Mouse (Mus musculus) small intestine, adult 2 months (tissue): ENCODE data around the gene Sycp3. TPM values are rescaled to one million over a fixed set of nuclear protein-coding genes. Genes with fewer than 3 reads are reported as not detected.
A peak's percentile ranks its signal among the peaks of the same experiment; 100 is the strongest.

ENCODE experiments used
- H3K27ac ChIP-seq: fragments of 200-500 bp; 2 replicates; pipeline ENCODE4 v1.5.1; 2012; ENCODE audit warnings: low read depth, low read length, control low read depth, inconsistent platforms; ENCODE audit not compliant: insufficient read depth
- H3K27me3 ChIP-seq: fragments of 200-500 bp; 2 replicates; pipeline ENCODE4 v1.6.1; 2012; ENCODE audit warnings: mild to moderate bottlenecking, moderate library complexity, low read length, inconsistent platforms; ENCODE audit not compliant: control insufficient read depth, insufficient read depth
- H3K36me3 ChIP-seq: fragments of 200-500 bp; 2 replicates; pipeline ENCODE4 v1.6.1; 2012; ENCODE audit warnings: mild to moderate bottlenecking, low read length, control low read depth, inconsistent platforms; ENCODE audit not compliant: control insufficient read depth, insufficient read depth
- H3K4me1 ChIP-seq: fragments of 200-500 bp; 2 replicates; pipeline ENCODE4 v1.6.1; 2012; ENCODE audit warnings: low read length, inconsistent platforms, mixed read lengths; ENCODE audit not compliant: control insufficient read depth, insufficient read depth, insufficient read length
- H3K4me3 ChIP-seq: fragments of 200-500 bp; 2 replicates; pipeline ENCODE4 v1.5.1; 2012; ENCODE audit warnings: low read depth, mild to moderate bottlenecking, control low read depth, inconsistent platforms, low read length, moderate library complexity
- CTCF ChIP-seq: fragments of 200-500 bp; IDR thresholded peaks from 2 replicates; pipeline ENCODE4 v1.5.1; 2012; ENCODE audit warnings: low read depth, mild to moderate bottlenecking, control low read depth, inconsistent platforms, low read length, moderate library complexity, mixed read lengths; ENCODE audit not compliant: insufficient replicate concordance, insufficient read length; ENCODE audit errors: extremely low read depth
- POLR2A ChIP-seq: fragments of 200-500 bp; IDR thresholded peaks from 2 replicates; pipeline ENCODE4 v1.6.1; 2012; ENCODE audit warnings: low read depth, mild to moderate bottlenecking, control low read depth, inconsistent platforms, low read length, moderate library complexity
- WGBS: fragments of 180-500 bp; shearing (Covaris S2); methylation state at CpG from one replicate; pipeline ENCODE4 v1.1.7; 2018; 5-methylcytosine and 5-hydroxymethylcytosine counted together
- polyA plus RNA-seq: library from polyadenylated mRNA; depleted of rRNA; stranded (reverse); fragments of >200 nt; gene quantifications from 2 replicates; pipeline ENCODE4 v1.2.3, GENCODE M21; 2012

Gene Sycp3
- polyA plus RNA-seq, 1 experiment: not detected

DNA sequence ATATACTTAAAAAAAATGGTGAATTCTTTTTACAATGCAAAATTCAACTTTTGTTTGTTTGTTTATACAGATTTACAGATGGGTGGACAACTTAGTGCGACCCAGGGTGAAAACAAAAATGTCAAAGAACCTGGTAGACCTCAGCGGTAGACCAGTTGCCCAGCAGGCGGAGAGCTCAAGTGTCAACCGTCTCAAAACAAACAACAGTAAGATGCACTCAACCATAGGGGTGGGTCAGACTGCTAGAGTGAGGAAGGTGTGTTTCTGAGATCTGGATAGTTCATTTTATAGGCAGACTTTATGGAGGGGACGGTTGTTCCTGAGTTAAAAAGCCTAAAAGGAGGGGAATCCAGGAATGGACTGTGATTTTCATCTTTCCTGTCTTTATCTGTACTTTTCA, 29.3 kb downstream of the Sycp3 start:
- Histone ChIP-seq H3K4me1 (0 out of 2 replicates have a peak, but pooled peaks cover 2% of the 10 kb centered on the region), H3K36me3 (peaks cover 23% of the 10 kb centered on the region), H3K27me3 (no peaks in the 10 kb centered on the region)

DNA sequence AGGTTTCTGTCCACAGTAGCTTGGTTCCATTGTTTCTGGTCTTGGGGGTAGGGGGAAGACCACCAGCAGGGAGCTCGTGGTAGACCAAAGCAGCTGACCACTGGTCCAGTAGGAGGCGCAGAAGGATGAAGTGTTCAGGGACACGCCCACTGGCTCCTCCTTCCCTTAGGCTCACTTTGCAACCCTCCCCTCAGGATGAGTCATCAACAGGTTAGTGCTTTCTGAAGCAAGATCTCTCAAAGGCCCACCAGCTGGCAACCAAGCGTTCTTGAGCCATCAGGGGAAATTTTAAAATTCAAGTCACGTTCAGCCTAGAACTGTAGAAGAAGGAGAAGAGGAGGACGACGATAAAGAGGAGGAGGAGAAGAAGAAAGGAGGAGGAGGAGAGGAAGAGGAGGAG, 32.3 kb downstream of the Sycp3 start:
- peaks cover 10% of the 10 kb centered on the region for H3K36me3 ChIP-seq
- no peaks in the 10 kb centered on the region for H3K27me3 ChIP-seq
- no peak overlapping the region for H3K27ac ChIP-seq
- H3K4me1 ChIP-seq: peaks cover 10% of the 10 kb centered on the region; the same call in 1 of the 2 replicates
- 61% methylated on average over 7 of the region's 7 CpGs for WGBS
- TF ChIP-seq POLR2A (no peak), CTCF (peak; percentile 38; the same call in 1 of the 2 replicates)
- H3K4me3 ChIP-seq: no peak overlapping the region

More for the DNA sequence above, 29.3 kb downstream of the Sycp3 start:
- no peak for TF ChIP-seq CTCF
- TF ChIP-seq POLR2A: no peak
- no peak overlapping the region for H3K27ac ChIP-seq
- WGBS: 91% methylated on average over 5 of the region's 5 CpGs
- no peak overlapping the region for H3K4me3 ChIP-seq

DNA sequence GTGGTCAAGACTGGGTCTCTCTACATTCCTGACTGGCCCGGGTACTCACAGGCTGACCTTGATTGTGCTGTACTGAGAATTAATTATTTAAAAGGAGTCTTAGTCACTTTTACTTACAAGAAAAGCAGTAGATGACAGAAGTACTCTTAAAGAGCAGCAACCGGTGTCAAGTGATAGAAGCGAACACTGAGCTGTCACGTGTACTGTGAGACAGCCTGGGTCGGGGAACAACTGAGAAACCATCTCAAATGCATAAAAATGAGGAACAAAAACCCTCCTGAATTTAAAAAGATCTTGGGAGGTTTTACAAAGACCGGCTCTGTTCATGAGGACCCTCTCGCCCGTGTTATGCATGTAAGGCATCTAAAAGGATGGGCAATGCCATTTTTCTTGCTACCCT, 33.3 kb downstream of the Sycp3 start:
- 85% methylated on average over 8 of the region's 8 CpGs for WGBS
- Histone ChIP-seq H3K27me3 (no peaks in the 10 kb centered on the region), H3K4me1 (peaks cover 14% of the 10 kb centered on the region; the same call in 1 of the 2 replicates), H3K27ac (no peak overlapping the region), H3K36me3 (peaks cover 8% of the 10 kb centered on the region), H3K4me3 (no peak overlapping the region)
- TF ChIP-seq POLR2A: no peak
- no peak for TF ChIP-seq CTCF

DNA sequence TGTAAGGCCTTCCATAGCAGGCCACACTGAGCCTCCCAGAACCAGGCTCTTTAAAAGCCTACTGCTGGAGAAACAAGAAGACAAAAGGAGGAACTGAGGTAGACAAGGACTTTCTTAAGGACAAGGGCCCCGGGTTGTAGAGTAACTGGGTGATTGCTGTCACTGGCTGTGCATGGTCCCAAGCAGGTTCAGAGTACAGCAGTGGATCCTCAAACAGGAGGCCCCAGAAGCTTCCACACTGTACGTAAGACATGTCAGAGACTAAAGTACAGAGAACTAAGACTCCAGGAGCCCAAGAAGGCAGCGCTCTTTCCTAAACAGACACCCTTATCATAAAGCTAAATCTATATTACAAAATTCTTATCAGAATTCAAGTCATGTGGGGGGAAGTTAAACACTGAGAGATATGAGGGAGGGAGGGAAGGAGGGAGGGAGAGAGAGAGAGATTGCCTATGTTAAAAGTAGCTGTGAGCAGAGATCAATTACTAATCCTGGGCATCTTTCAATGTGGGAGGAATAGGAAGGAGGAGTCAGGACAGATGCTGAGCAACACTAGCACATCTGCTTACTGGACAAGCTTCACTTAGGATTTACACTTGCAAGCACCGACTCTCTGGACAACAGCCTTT, 35.7 kb downstream of the Sycp3 start:
- WGBS: 30% methylated on average over 4 of the region's 4 CpGs
- peaks cover 14% of the 10 kb centered on the region; the same call in 1 of the 2 replicates for H3K4me1 ChIP-seq
- no peaks in the 10 kb centered on the region for H3K27me3 ChIP-seq
- TF ChIP-seq CTCF: no peak
- TF ChIP-seq POLR2A: no peak
- H3K36me3 ChIP-seq: peaks cover 4% of the 10 kb centered on the region
- H3K4me3 ChIP-seq: no peak overlapping the region
- no peak overlapping the region for H3K27ac ChIP-seq

DNA sequence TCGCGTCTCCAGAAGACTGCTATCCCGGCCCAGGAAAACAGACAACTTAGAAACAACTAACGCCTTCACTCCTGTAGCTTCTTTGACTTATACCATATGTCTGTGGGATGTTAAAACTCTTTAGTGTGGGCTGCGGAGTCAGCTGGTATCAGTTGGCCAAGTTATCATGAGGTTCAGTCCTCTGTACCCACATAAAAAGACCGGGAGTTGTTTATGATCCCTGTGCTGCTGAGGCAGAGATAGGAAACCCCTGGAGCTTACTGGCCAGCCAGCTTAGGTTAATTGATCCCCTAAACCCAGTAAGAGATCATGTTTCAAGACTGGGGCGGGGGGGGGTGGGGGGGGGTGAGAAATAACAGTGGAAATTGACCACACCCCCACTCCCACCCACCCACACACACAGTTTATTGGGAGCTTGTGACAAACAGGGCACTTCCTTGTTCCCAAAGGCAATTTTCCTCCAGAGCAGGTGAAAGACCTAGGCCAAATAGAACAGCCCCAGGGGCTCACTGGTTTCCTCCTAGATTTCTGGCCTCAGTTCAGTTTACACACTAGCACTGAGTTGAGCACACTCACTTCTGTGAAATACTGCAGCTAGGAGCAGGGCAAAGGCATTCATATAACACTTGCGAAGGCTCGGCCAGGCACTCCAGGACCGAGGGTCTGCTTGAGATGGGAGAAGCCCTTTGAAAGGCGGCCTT, 37.6 kb downstream of the Sycp3 start:
- 29% methylated on average over 11 of the region's 11 CpGs for WGBS
- no peak overlapping the region for H3K4me3 ChIP-seq
- peaks cover 12% of the 10 kb centered on the region; the same call in 1 of the 2 replicates for H3K4me1 ChIP-seq
- TF ChIP-seq CTCF (no peak), POLR2A (no peak)
- no peaks in the 10 kb centered on the region for H3K27me3 ChIP-seq
- peak overlapping the region; percentile 53 for H3K27ac ChIP-seq
- peaks cover 2% of the 10 kb centered on the region; the same call in 1 of the 2 replicates for H3K36me3 ChIP-seq

DNA sequence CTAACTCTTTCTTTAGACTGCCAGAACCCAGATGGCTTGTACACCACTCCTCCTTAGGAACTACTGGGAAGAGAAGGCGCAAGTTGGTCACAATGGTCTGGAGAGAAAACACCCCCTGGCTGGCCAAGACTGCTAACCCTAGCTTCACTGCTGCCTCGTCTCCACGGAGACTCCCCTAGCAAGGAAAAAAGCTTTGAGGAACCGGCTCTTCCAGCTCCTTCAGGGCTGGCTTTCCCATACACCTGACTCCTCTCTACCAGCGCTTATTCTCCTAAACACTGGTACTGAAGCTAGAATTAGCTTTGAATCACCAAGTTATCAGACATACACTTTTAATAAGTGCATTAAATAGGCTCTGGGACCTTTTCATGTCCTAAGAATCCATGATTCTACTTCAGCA, 40.6 kb downstream of the Sycp3 start:
- H3K27me3 ChIP-seq: no peaks in the 10 kb centered on the region
- TF ChIP-seq CTCF (no peak), POLR2A (no peak)
- 56% methylated on average over 5 of the region's 5 CpGs for WGBS
- H3K4me1 ChIP-seq: peaks cover 19% of the 10 kb centered on the region; the same call in 1 of the 2 replicates
- no peak overlapping the region for H3K4me3 ChIP-seq
- no peak overlapping the region for H3K27ac ChIP-seq
- H3K36me3 ChIP-seq: no peaks in the 10 kb centered on the region

DNA sequence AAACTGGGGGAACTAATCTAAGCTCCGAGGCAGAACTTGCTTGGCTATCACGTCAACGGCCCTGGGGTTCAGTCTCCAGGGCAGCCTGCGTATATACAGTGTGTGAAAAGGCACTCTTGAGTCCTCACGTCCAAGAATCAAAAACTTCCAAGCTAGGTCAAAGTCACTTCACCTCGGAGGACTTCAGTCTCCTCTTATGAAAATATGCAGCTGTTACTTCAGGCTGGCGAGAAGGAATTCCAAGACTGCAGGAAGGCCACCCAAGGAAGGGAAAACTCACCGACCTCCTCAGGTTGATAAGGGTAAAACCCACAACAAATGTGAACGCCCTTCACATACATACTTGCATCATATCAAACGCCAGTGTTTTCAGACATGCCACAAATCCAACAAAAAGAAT, 42.0 kb downstream of the Sycp3 start:
- H3K4me3 ChIP-seq: peak overlapping the region; percentile 19; the same call in 1 of the 2 replicates
- no peaks in the 10 kb centered on the region for H3K27me3 ChIP-seq
- TF ChIP-seq CTCF (no peak), POLR2A (no peak)
- WGBS: 39% methylated on average over 10 of the region's 10 CpGs
- H3K4me1 ChIP-seq: peaks cover 20% of the 10 kb centered on the region; the same call in 1 of the 2 replicates
- H3K27ac ChIP-seq: no peak overlapping the region
- H3K36me3 ChIP-seq: no peaks in the 10 kb centered on the region
